ENCODE assay signal across 22 mouse cellular contexts in genomic region chr7:4857321-4857720, GRCm38 (mm10). TPM values are rescaled to one million over a fixed set of nuclear protein-coding genes. Genes with fewer than 3 reads are reported as not detected.
"Had no signal": no experiment of that assay in that cellular context is flagged by ENCODE, and none has a peak within 500 bp of the region (broad histone marks: within the 10 kb centered on the region; RNA-seq: fewer than 3 reads in every experiment).

No protein-coding gene starts in this region.

- DNase-seq: gastrocnemius, adult 2 months; gastrocnemius, postnatal 10 days; gastrocnemius, postnatal 25 days; heart, adult 18-20 months; heart, postnatal 10 days; heart, postnatal 4 days; kidney, adult 18-20 months; kidney, adult 8-10 months; kidney, postnatal 10 days; liver had no signal

- H3K4me3 ChIP-seq: gastrocnemius, adult 2 months; heart, embryonic 10.5 days; heart, embryonic 12.5 days; hindbrain, embryonic 10.5 days; hindbrain, embryonic 12.5 days; intestine, embryonic 15.5 days; layer of hippocampus, adult 2 months; limb, embryonic 10.5 days; limb, embryonic 12.5 days had no signal

- H3K27ac ChIP-seq: gastrocnemius, adult 2 months; heart, embryonic 10.5 days; hindbrain, embryonic 10.5 days; hindbrain, embryonic 12.5 days; hindbrain, embryonic 14.5 days; intestine, embryonic 15.5 days; layer of hippocampus, adult 2 months; limb, embryonic 10.5 days; limb, embryonic 12.5 days had no signal

RNA-seq across cellular contexts. Expression of gene Shisa7, which starts 12.8 kb away (rescaled TPM):
- total RNA-seq: gastrocnemius, adult 2 months; gastrocnemius, postnatal 25 days; granulocyte monocyte progenitor cell, adult 5-6 weeks; heart, adult 18-20 months had no signal

RNA-seq across cellular contexts. Expression of gene Gm36210, which starts 49.0 kb away (rescaled TPM):
- total RNA-seq: gastrocnemius, postnatal 4 days; granulocyte monocyte progenitor cell, adult 5-6 weeks; heart, adult 18-20 months; heart, postnatal 10 days; heart, postnatal 25 days; heart, postnatal 4 days had no signal
